Mouse (Mus musculus) cortical plate, adult 2 months (tissue): ENCODE data around the gene Mfsd6.

ENCODE experiments used
- CTCF ChIP-seq: fragments of 200-500 bp; IDR thresholded peaks from 2 replicates; pipeline ENCODE4 v1.5.1; 2011; ENCODE audit warnings: mild to moderate bottlenecking, control low read depth, low read length; ENCODE audit not compliant: insufficient read depth; ENCODE audit errors: extremely low read depth
- POLR2A ChIP-seq: fragments of 200-500 bp; IDR thresholded peaks from 2 replicates; pipeline ENCODE4 v1.6.1; 2011; ENCODE audit warnings: mild to moderate bottlenecking, low read length, control low read depth; ENCODE audit not compliant: insufficient read depth; ENCODE audit errors: extremely low read depth

DNA sequence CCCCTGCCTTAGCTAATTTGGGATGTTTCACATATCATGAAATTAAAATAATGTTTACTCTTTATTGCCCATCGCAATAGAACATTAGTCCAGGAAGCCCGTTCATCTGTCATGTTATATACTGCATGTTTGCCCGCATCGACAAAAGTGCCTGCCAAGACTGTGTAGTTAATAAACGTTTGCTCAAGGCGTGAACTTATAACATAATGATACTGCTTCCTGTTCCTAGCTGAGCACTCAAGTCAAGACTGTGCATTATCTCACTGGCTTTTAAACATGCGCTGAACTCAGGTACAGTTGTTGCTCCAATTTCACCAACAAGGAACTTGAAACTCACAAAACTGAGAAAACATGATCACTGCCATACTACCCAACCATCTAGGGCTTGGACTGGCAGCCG is 39.6 kb downstream of the Mfsd6 start:
- TF ChIP-seq CTCF (no peak), POLR2A (no peak)
